Mouse (Mus musculus): ENCODE results near the gene Map4k1. TPM values are rescaled to one million over a fixed set of nuclear protein-coding genes. Genes with fewer than 3 reads are reported as not detected.

Map4k1 gene
- polyA plus RNA-seq, 1 experiment from 2014 or later, result 4.4 TPM

GRCm38 (mm10) chr7:28957286-28957685, 24.6 kb upstream of the Map4k1 start:
- Histone ChIP-seq H3K27me3 (no peaks in the 10 kb centered on the region), H3K4me2 (no peak overlapping the region), H3K36me3 (ENCODE audit: poor library complexity, severe bottlenecking) (no peaks in the 10 kb centered on the region), H3K9me3 (replicated peaks) (no peaks in the 10 kb centered on the region), H3K9ac (no peak overlapping the region), H3K4me1 (peaks cover 83% of the 10 kb centered on the region), H3K4me3 (no peak overlapping the region), H3K27ac (no peak overlapping the region)
- 80% methylated on average over 6 of the region's 6 CpGs for WGBS
- ATAC-seq, result no peak

- ATAC-seq, result no peak
- H3K4me1 ChIP-seq, result peaks cover 74% of the 10 kb centered on the region
- WGBS, result 88% methylated on average over 1 of the region's 1 CpGs
- no peak overlapping the region for H3K27ac ChIP-seq
- H3K4me3 ChIP-seq, result no peak overlapping the region
- H3K27me3 ChIP-seq, result no peaks in the 10 kb centered on the region
- H3K9ac ChIP-seq, result no peak overlapping the region
- no peaks in the 10 kb centered on the region for H3K36me3 ChIP-seq (ENCODE audit: poor library complexity, severe bottlenecking)
- H3K9me3 ChIP-seq (replicated peaks), result no peaks in the 10 kb centered on the region
- peak overlapping the region; percentile 90; the same call in 1 of the 2 replicates for H3K4me2 ChIP-seq
These were observed 23.7 kb upstream of the Map4k1 start for GRCm38 (mm10) chr7:28957997-28958725.

- Histone ChIP-seq H3K4me1 (peaks cover 68% of the 10 kb centered on the region), H3K9ac (0 out of 2 replicates have a peak overlapping the region, but pooled peaks have one; percentile 95)
- WGBS, result 71% methylated on average over 1 of the region's 1 CpGs
These were observed 23.1 kb upstream of the Map4k1 start for GRCm38 (mm10) chr7:28958770-28959169.

DNA sequence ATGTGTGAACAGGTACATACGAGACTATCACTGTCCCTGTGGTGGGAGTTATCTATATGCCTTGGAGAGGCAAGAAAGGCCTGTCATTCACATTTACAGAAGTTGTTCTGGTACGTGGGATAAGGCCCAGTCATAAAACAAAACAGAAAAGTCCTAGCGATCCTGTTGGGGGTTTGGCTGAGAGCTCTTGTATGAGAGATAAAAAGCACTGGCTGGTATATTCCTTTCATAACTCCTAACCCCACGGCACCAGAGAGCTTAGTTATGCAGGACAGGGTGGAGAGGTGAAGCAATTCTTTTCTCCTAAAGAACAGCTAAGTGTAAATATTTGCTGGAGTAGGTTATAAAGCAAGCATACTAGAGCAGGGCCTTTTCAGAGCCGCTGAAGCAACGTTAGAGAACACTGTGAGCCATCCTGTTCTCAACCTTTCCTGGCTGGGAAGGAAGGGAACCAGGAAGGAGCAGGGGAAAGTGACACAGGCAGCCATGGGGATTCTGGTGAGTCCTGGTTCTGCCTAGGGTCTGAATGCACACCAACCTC, 22.3 kb upstream of the Map4k1 start:
- no peak overlapping the region for H3K27ac ChIP-seq
- H3K36me3 ChIP-seq (ENCODE audit: poor library complexity, severe bottlenecking), result no peaks in the 10 kb centered on the region
- H3K27me3 ChIP-seq, result no peaks in the 10 kb centered on the region
- no peaks in the 10 kb centered on the region for H3K9me3 ChIP-seq (replicated peaks)
- H3K4me3 ChIP-seq, result peak overlapping the region; percentile 94
- peak overlapping the region; percentile 90 for H3K4me2 ChIP-seq
- 40% methylated on average over 6 of the region's 6 CpGs for WGBS
- peak overlapping the region; percentile 95 for H3K9ac ChIP-seq
- peaks cover 64% of the 10 kb centered on the region for H3K4me1 ChIP-seq
- ATAC-seq, result no peak

More at GRCm38 (mm10) chr7:28958770-28959169, 23.1 kb upstream of the Map4k1 start:
- Histone ChIP-seq H3K4me2 (peak overlapping the region; percentile 90; the same call in 1 of the 2 replicates), H3K4me3 (no peak overlapping the region), H3K27me3 (no peaks in the 10 kb centered on the region), H3K27ac (no peak overlapping the region), H3K9me3 (replicated peaks) (no peaks in the 10 kb centered on the region), H3K36me3 (ENCODE audit: poor library complexity, severe bottlenecking) (no peaks in the 10 kb centered on the region)
- ATAC-seq, result no peak

- H3K27ac ChIP-seq, result no peak overlapping the region
- peaks cover 54% of the 10 kb centered on the region for H3K4me1 ChIP-seq
- peak overlapping the region; percentile 90 for H3K4me2 ChIP-seq
- ATAC-seq, result no peak
- H3K36me3 ChIP-seq (ENCODE audit: poor library complexity, severe bottlenecking), result no peaks in the 10 kb centered on the region
- peak overlapping the region; percentile 95 for H3K9ac ChIP-seq
- no peaks in the 10 kb centered on the region for H3K9me3 ChIP-seq (replicated peaks)
- peak overlapping the region; percentile 94 for H3K4me3 ChIP-seq
- no peaks in the 10 kb centered on the region for H3K27me3 ChIP-seq
- WGBS, result 34% methylated on average over 9 of the region's 9 CpGs
These were observed 21.4 kb upstream of the Map4k1 start for GRCm38 (mm10) chr7:28960354-28961046.

DNA sequence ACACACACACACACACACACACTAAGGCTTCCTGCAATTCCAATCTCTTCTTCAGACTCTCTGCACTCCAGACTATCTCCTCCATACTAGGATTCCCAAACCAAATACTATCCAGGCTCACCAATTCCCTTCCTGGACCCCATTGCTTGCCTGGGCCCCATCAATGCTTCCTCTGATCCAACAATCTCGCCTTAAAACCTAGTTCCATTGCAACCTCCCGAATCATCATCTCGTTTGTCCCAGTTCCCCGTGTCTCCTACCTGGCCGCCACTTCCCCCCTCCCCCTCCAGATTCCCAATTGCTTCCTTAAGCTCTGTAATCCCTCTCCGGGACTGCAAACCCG, 20.3 kb upstream of the Map4k1 start:
- Histone ChIP-seq H3K4me2 (peak overlapping the region; percentile 90), H3K36me3 (ENCODE audit: poor library complexity, severe bottlenecking) (no peaks in the 10 kb centered on the region), H3K4me1 (peaks cover 47% of the 10 kb centered on the region), H3K9me3 (replicated peaks) (no peaks in the 10 kb centered on the region), H3K27me3 (no peaks in the 10 kb centered on the region), H3K4me3 (peak overlapping the region; percentile 94), H3K9ac (peak overlapping the region; percentile 95), H3K27ac (peak overlapping the region; percentile 84)
- ATAC-seq, result no peak
- WGBS, result under 1% methylated on average over 7 of the region's 7 CpGs

DNA sequence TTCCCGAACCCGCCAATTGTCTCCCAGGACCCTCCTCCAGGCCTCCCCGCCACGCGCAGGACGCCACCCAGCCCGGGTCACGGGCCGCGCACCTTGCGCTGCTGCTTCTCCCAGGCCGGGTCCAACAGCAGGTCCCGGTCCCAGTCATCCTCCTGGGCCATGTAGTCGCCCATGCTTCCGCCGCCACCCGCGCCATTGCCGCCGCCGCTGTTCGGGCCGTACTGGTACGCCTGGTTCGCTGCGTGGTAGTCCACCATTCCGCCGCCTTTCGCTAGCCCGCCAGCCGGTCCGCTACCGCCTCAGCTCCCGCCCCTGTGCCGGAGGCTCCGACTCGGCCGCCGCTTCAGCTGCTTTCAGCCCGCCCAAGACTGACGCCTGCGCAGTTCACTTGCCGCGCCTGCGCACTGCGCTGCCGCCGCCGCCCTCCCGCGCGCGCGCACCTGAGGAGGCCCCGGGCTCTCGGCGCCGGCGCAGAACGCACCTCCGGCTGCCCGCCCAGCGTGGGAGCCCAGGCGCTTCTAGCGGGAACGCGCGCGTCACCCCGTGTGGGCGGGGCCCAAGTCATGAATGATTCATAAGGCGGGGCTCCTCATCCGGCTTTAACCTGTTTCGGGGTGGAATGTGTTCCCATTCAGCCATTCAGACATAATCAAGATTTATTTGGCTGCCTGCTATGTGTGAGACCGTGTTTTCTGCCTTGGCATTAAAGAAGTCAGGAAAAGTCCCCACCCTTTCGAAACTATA, 19.8 kb upstream of the Map4k1 start, which contains the start of gene Actn4:
Gene Actn4 (minus strand): TSS at position 414 of the 744 bp plus-strand sequence.
- H3K9ac ChIP-seq, result peak within 1 kb of the TSS; percentile 95
- ATAC-seq, result peak; percentile 94
- under 1% methylated on average over 76 of the region's 76 CpGs for WGBS
- no peaks in the 10 kb centered on the region for H3K27me3 ChIP-seq
- no peaks in the 10 kb centered on the region for H3K9me3 ChIP-seq (replicated peaks)
- peaks cover 43% of the 10 kb centered on the region for H3K4me1 ChIP-seq
- H3K4me2 ChIP-seq, result peak within 1 kb of the TSS; percentile 90
- H3K27ac ChIP-seq, result peak within 1 kb of the TSS; percentile 84
- peak within 1 kb of the TSS; percentile 94 for H3K4me3 ChIP-seq
- no peaks in the 10 kb centered on the region for H3K36me3 ChIP-seq (ENCODE audit: poor library complexity, severe bottlenecking)

DNA sequence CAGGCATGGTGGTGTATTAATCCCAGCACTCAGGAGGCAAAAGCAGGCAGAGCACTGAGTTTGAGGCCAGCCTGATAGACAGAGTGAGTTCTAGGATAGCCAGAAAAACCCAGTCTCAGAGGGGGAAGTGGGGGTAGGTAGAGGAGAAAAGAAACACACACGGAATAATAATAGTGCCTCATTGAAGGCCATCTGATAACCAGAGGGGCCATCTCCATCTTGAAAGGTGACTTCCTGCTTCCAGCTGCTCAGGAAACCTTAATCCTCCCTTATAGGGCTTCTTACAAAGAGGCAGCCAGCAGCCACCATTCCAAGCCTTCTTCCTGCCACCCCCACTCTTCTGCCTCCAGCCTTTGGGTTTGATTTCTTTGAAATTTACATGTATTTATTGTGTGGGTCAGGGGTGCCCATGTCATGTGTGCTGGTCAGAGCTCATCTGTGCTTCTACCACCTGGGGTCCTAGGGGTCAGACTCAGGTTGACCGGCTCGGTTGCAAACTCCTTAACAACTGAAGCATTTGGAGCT, 18.4 kb upstream of the Map4k1 start:
- no peak overlapping the region for H3K4me2 ChIP-seq
- H3K27ac ChIP-seq, result no peak overlapping the region
- H3K27me3 ChIP-seq, result no peaks in the 10 kb centered on the region
- H3K4me3 ChIP-seq, result no peak overlapping the region
- no peaks in the 10 kb centered on the region for H3K9me3 ChIP-seq (replicated peaks)
- no peak for ATAC-seq
- H3K36me3 ChIP-seq (ENCODE audit: poor library complexity, severe bottlenecking), result no peaks in the 10 kb centered on the region
- no peak overlapping the region for H3K9ac ChIP-seq
- H3K4me1 ChIP-seq, result peaks cover 31% of the 10 kb centered on the region
- WGBS, result 87% methylated on average over 3 of the region's 3 CpGs

- no peak for ATAC-seq
- WGBS, result 79% methylated on average over 5 of the region's 5 CpGs
- Histone ChIP-seq H3K4me1 (peaks cover 12% of the 10 kb centered on the region), H3K27me3 (no peaks in the 10 kb centered on the region), H3K4me2 (no peak overlapping the region), H3K27ac (no peak overlapping the region), H3K9ac (no peak overlapping the region), H3K4me3 (no peak overlapping the region), H3K9me3 (replicated peaks) (no peaks in the 10 kb centered on the region), H3K36me3 (ENCODE audit: poor library complexity, severe bottlenecking) (peaks cover 14% of the 10 kb centered on the region)
These were observed 16.5 kb upstream of the Map4k1 start for GRCm38 (mm10) chr7:28965346-28965840.

- WGBS, result 81% methylated on average over 4 of the region's 5 CpGs
- H3K9me3 ChIP-seq (replicated peaks), result no peaks in the 10 kb centered on the region
- H3K27ac ChIP-seq, result no peak overlapping the region
- peaks cover 22% of the 10 kb centered on the region for H3K36me3 ChIP-seq (ENCODE audit: poor library complexity, severe bottlenecking)
- H3K4me2 ChIP-seq, result no peak overlapping the region
- H3K9ac ChIP-seq, result no peak overlapping the region
- no peak for ATAC-seq
- H3K4me3 ChIP-seq, result no peak overlapping the region
- H3K4me1 ChIP-seq, result peaks cover 4% of the 10 kb centered on the region
- no peaks in the 10 kb centered on the region for H3K27me3 ChIP-seq
These were observed 15.7 kb upstream of the Map4k1 start for GRCm38 (mm10) chr7:28966181-28966580.

GRCm38 (mm10) chr7:28966751-28967505, 14.9 kb upstream of the Map4k1 start:
- Histone ChIP-seq H3K4me3 (no peak overlapping the region), H3K4me1 (no peaks in the 10 kb centered on the region), H3K27ac (no peak overlapping the region), H3K9ac (no peak overlapping the region), H3K36me3 (ENCODE audit: poor library complexity, severe bottlenecking) (peaks cover 29% of the 10 kb centered on the region), H3K27me3 (no peaks in the 10 kb centered on the region), H3K9me3 (replicated peaks) (no peaks in the 10 kb centered on the region), H3K4me2 (no peak overlapping the region)
- WGBS, result 59% methylated on average over 4 of the region's 4 CpGs
- no peak for ATAC-seq
